16 mouse cellular contexts compared by ENCODE assay signal in the genomic region with DNA sequence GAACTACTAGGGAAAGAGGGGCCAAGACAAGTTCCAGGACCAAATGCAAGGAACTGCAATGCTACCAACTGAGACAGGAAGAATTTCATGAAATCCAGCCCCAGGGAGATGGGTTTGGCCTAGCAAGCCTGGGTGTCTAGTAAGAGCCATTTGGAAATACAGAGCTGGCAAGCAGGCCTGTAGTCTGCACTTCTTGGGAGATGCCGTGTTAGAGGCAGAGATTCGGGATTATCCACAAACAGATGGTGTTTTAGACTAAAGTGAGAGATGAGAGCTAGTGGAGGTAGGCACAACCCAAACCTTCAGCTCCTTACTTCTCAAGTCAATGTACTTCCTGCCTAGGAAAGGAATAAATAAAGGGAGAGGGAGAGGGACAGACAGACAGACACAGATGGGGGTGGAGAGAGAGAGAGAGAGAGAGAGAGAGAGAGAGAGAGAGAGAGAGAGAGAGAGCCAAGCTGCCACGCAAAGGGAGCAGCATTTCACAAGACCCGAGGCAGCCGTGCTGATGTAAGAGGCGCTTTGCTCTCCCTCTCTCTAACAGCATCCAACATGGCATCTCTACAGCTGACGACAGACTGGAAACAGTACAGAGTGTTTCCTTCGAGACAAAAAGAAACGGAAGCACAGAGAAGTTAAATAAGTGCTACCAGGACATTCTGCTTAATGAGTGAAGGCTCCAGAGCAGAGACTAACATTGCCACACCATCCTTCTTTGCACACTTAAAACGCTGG.
DNase-seq lines count a peak whose midpoint lies in the region; ATAC-seq and TF ChIP-seq lines count a peak whose summit lies in the region.
"Had no signal": no experiment of that assay in that cellular context is flagged by ENCODE, and none has a peak within 500 bp of the region (broad histone marks: within the 10 kb centered on the region; RNA-seq: fewer than 3 reads in every experiment).

No protein-coding gene starts in this region.

- H3K4me1 ChIP-seq in forebrain, embryonic 14.5 days (ENCODE audit: control insufficient read depth, insufficient read depth, low read length) = no peaks in the 10 kb centered on the region
- no peaks in the 10 kb centered on the region for H3K4me1 ChIP-seq in forebrain, embryonic 12.5 days

- H3K27me3 ChIP-seq in forebrain, embryonic 14.5 days (replicated peaks; ENCODE audit: control insufficient read depth, insufficient read depth, low read length) = no peaks in the 10 kb centered on the region
- no peaks in the 10 kb centered on the region for H3K27me3 ChIP-seq in forebrain, embryonic 12.5 days

- H3K4me3 ChIP-seq in forebrain, embryonic 14.5 days (ENCODE audit: low read depth, low read length) = no peak overlapping the region
- H3K4me3 ChIP-seq in forebrain, embryonic 12.5 days (replicated peaks) = no peak overlapping the region
- no peak overlapping the region for H3K4me3 ChIP-seq in layer of hippocampus, adult 2 months
- H3K4me3 ChIP-seq: erythroblast, embryonic 14.5 days had no signal

- DNase-seq in forebrain, embryonic 14.5 days (ENCODE audit: low spot score) = peak; percentile 58
- DNase-seq in layer of hippocampus, adult 2 months (ENCODE audit: low spot score in 2 of 2) = peak in 1 of 2 experiments; percentile 21
- no peak for DNase-seq in layer of hippocampus, adult 11-12 months (ENCODE audit: low spot score)
- DNase-seq in brain, embryonic 14.5 days (ENCODE audit: low read depth) = peak; percentile 64
- DNase-seq in lung, postnatal 14 days = peak; percentile 20
- no peak for DNase-seq in adrenal gland, postnatal 25 days
- no peak for DNase-seq in adrenal gland, adult 18-20 months (ENCODE audit: low spot score in 2 of 2)
- DNase-seq: cerebellum, adult 8-10 months; embryo, embryonic 11 days; heart, postnatal 10 days; kidney, adult 9 months; midbrain, embryonic 14.5 days; spleen, adult 18-20 months had no signal

- H3K36me3 ChIP-seq in forebrain, embryonic 14.5 days (ENCODE audit: control insufficient read depth, insufficient read depth, low read length) = no peaks in the 10 kb centered on the region
- H3K36me3 ChIP-seq in forebrain, embryonic 12.5 days (replicated peaks) = no peaks in the 10 kb centered on the region

- no peak overlapping the region for H3K27ac ChIP-seq in forebrain, embryonic 14.5 days (ENCODE audit: low read depth, low read length)
- H3K27ac ChIP-seq in forebrain, embryonic 12.5 days = no peak overlapping the region
- peak overlapping the region; percentile 71 for H3K27ac ChIP-seq in layer of hippocampus, adult 2 months

- TF ChIP-seq CTCF in layer of hippocampus, adult 2 months (conservative IDR thresholded peaks at IDR 0.05) = no peak
- no peak for TF ChIP-seq CTCF in brain, embryonic 14.5 days (IDR thresholded peaks at IDR 0.05; ENCODE audit: borderline replicate concordance, extremely low read depth, insufficient read depth, insufficient read length)

- H3K4me2 ChIP-seq in forebrain, embryonic 14.5 days (ENCODE audit: low read length) = no peak overlapping the region
- H3K4me2 ChIP-seq in forebrain, embryonic 12.5 days = no peak overlapping the region
- H3K4me2 ChIP-seq: liver, embryonic 11.5 days had no signal

- peak; percentile 62; the same call in 1 of the 2 replicates for ATAC-seq in forebrain, embryonic 14.5 days
- no peak for ATAC-seq in forebrain, embryonic 12.5 days (ENCODE audit: low FRiP score)

- no peak overlapping the region for H3K9ac ChIP-seq in forebrain, embryonic 14.5 days (ENCODE audit: low read length)
- H3K9ac ChIP-seq in forebrain, embryonic 12.5 days = no peak overlapping the region

- no peak for TF ChIP-seq POLR2A in brain, embryonic 14.5 days (IDR thresholded peaks at IDR 0.05; ENCODE audit: borderline replicate concordance, extremely low read depth, insufficient read depth, insufficient read length, poor library complexity, severe bottlenecking)

- H3K9me3 ChIP-seq in forebrain, embryonic 14.5 days (replicated peaks; ENCODE audit: control insufficient read depth, low read length) = no peaks in the 10 kb centered on the region
- H3K9me3 ChIP-seq in forebrain, embryonic 12.5 days = no peaks in the 10 kb centered on the region

- WGBS in forebrain, embryonic 14.5 days = 66% methylated on average over 10 of the region's 10 CpGs
- 85% methylated on average over 10 of the region's 10 CpGs for WGBS in forebrain, embryonic 12.5 days

Comparison
In these comparisons a context has a peak if more than half of its experiments do, and no peak if none do; other contexts are left out.
1. DNase-seq: peak in forebrain, embryonic 14.5 days (single experiment), brain, embryonic 14.5 days (single experiment) and lung, postnatal 14 days (single experiment); none in layer of hippocampus, adult 11-12 months (single experiment), adrenal gland, postnatal 25 days (single experiment) and adrenal gland, adult 18-20 months (0 of 2).